Mouse (Mus musculus): Measurements from ENCODE around the gene Mink1. TPM values are rescaled to one million over a fixed set of nuclear protein-coding genes. Genes with fewer than 3 reads are reported as not detected.

The Mink1 gene
- total RNA-seq, 2 experiments from 2014 or later: 350 to 366 TPM

Other genes with a start within 250 kb of the Mink1 start
- gene Alox12e, start 240.3 kb upstream of the Mink1 start, total RNA-seq (2021): not detected
- gene Alox15, start 210.8 kb upstream of the Mink1 start, total RNA-seq (2021): not detected
- 10 to 100 TPM; 38.5 to 39.6 TPM for gene Pelp1, start 152.8 kb upstream of the Mink1 start, total RNA-seq (2021)
- gene Arrb2, start 130.2 kb upstream of the Mink1 start, total RNA-seq (2021): 10 to 100 TPM; 94.0 to 95.9 TPM
- gene Med11, start 111.0 kb upstream of the Mink1 start, total RNA-seq (2021): 10 to 100 TPM; 12.9 to 17.9 TPM
- 1 to 10 TPM in 1 of 2 experiments, under 1 TPM in 1; 0.62 to 1.2 TPM for gene Zmynd15, start 103.4 kb upstream of the Mink1 start, total RNA-seq (2021)
- gene Cxcl16, start 102.9 kb upstream of the Mink1 start, total RNA-seq (2021): under 1 TPM; 0.62 to 0.78 TPM
- 1 to 10 TPM in 1 of 2 experiments, not detected in 1; 1.0 TPM for gene Tm4sf5, start 57.6 kb upstream of the Mink1 start, total RNA-seq (2021)
- gene Vmo1, start 48.3 kb upstream of the Mink1 start, total RNA-seq (2021): not detected
- not detected for gene Gltpd2, start 43.7 kb upstream of the Mink1 start, total RNA-seq (2021)
- 100 to 1,000 TPM; 198 to 203 TPM for gene Psmb6, start 37.5 kb upstream of the Mink1 start, total RNA-seq (2021)
- gene Gm40193, start 29.9 kb upstream of the Mink1 start, total RNA-seq (2021): not detected
- gene Pld2, start 22.8 kb upstream of the Mink1 start, total RNA-seq (2021): 10 to 100 TPM; 21.9 to 24.5 TPM
- gene 4930544D05Rik, start 53.0 kb downstream of the Mink1 start, total RNA-seq (2021): under 1 TPM; 0.88 TPM
- under 1 TPM; 0.32 to 0.57 TPM for gene Chrne, start 56.3 kb downstream of the Mink1 start, total RNA-seq (2021)
- gene Gp1ba, start 76.2 kb downstream of the Mink1 start, total RNA-seq (2021): not detected
- gene Rnf167, start 84.4 kb downstream of the Mink1 start, total RNA-seq (2021): 10 to 100 TPM; 70.2 to 72.3 TPM
- gene Slc25a11, start 84.6 kb downstream of the Mink1 start, total RNA-seq (2021): 100 to 1,000 TPM; 124 to 127 TPM
- 100 to 1,000 TPM; 340 to 380 TPM for gene Pfn1, start 91.8 kb downstream of the Mink1 start, total RNA-seq (2021)
- gene Eno3, start 94.3 kb downstream of the Mink1 start, total RNA-seq (2021): 10 to 100 TPM in 1 of 2 experiments, 1 to 10 TPM in 1; 5.9 to 10.1 TPM
- 10 to 100 TPM; 45.8 to 53.7 TPM for gene Spag7, start 106.5 kb downstream of the Mink1 start, total RNA-seq (2021)
- gene Camta2, start 125.2 kb downstream of the Mink1 start, total RNA-seq (2021): 100 to 1,000 TPM; 288 to 296 TPM
- 1 to 10 TPM; 1.9 to 2.1 TPM for gene Inca1, start 137.3 kb downstream of the Mink1 start, total RNA-seq (2021)
- gene Kif1c, start 137.7 kb downstream of the Mink1 start, total RNA-seq (2021): 10 to 100 TPM; 66.2 to 68.4 TPM
- gene Zfp3, start 201.3 kb downstream of the Mink1 start, total RNA-seq (2021): 10 to 100 TPM; 17.7 to 21.0 TPM
- not detected for gene Scimp, start 249.7 kb downstream of the Mink1 start, total RNA-seq (2021)

Data from layer of hippocampus, postnatal 14 days (tissue).